Mouse (Mus musculus) embryo, embryonic 11.5 days (tissue): Measurements from ENCODE around the gene Ints11.

Experiments
- DNase-seq: peaks from one replicate; pipeline ENCODE4 v3.0.0-alpha.2; 2012; ENCODE audit warnings: low read depth, low spot score

Ints11 gene

GRCm38 (mm10) chr4:155869317-155870033 lies at the start of gene Ints11, which contains the start of gene Cptp:
Ints11 (plus strand) TSS chr4:155869546.
Cptp (minus strand) TSS chr4:155869440.
- peak; percentile 93 for DNase-seq

GRCm38 (mm10) chr4:155821025-155821424 lies 48.3 kb upstream of the Ints11 start:
- DNase-seq = no peak

- DNase-seq = no peak
These were observed 45.9 kb upstream of the Ints11 start for GRCm38 (mm10) chr4:155823443-155823842.

GRCm38 (mm10) chr4:155829866-155830265 lies 39.5 kb upstream of the Ints11 start:
- DNase-seq = no peak

GRCm38 (mm10) chr4:155830596-155830995 lies 38.8 kb upstream of the Ints11 start:
- DNase-seq = no peak

GRCm38 (mm10) chr4:155831205-155831766 lies 38.1 kb upstream of the Ints11 start, which contains the start of gene Aurkaip1:
Aurkaip1 (plus strand) TSS chr4:155831272.
- peak; percentile 93 for DNase-seq

- no peak for DNase-seq
These were observed 37.5 kb upstream of the Ints11 start for GRCm38 (mm10) chr4:155831831-155832230.

GRCm38 (mm10) chr4:155832321-155832720 lies 37.0 kb upstream of the Ints11 start:
- no peak for DNase-seq

- no peak for DNase-seq
These were observed 36.1 kb upstream of the Ints11 start for GRCm38 (mm10) chr4:155833234-155833633.

- DNase-seq = peak; percentile 57
These were observed 35.5 kb upstream of the Ints11 start for GRCm38 (mm10) chr4:155833836-155834235.

- no peak for DNase-seq
These were observed 31.8 kb upstream of the Ints11 start for GRCm38 (mm10) chr4:155837404-155838010.

GRCm38 (mm10) chr4:155838187-155839153 lies 30.9 kb upstream of the Ints11 start:
- no peak for DNase-seq

GRCm38 (mm10) chr4:155839483-155839910 lies 29.8 kb upstream of the Ints11 start, which contains the start of gene Mxra8:
Mxra8 (plus strand) TSS chr4:155839680.
- peak; percentile 76 for DNase-seq

GRCm38 (mm10) chr4:155840076-155841002 lies 29.0 kb upstream of the Ints11 start:
- DNase-seq = no peak

GRCm38 (mm10) chr4:155841003-155841454 lies 28.3 kb upstream of the Ints11 start:
- DNase-seq = no peak

GRCm38 (mm10) chr4:155841651-155842270 lies 27.6 kb upstream of the Ints11 start:
- no peak for DNase-seq

GRCm38 (mm10) chr4:155843231-155843630 lies 26.1 kb upstream of the Ints11 start:
- DNase-seq = no peak

- peak; percentile 83 for DNase-seq
These were observed 22.3 kb upstream of the Ints11 start, which contains the start of gene Dvl1 for GRCm38 (mm10) chr4:155846871-155847578. Dvl1 (plus strand) TSS chr4:155847402.
